Mouse (Mus musculus): ENCODE data around the gene Ccdc120. TPM values are rescaled to one million over a fixed set of nuclear protein-coding genes. Genes with fewer than 3 reads are reported as not detected.
"Not testable (repeated sequence)": the region's sequence is repeated elsewhere in the genome, so short reads cannot be mapped to it uniquely, and the experiment has no call there.

The Ccdc120 gene
- total RNA-seq, 1 experiment = 15.8 TPM

DNA sequence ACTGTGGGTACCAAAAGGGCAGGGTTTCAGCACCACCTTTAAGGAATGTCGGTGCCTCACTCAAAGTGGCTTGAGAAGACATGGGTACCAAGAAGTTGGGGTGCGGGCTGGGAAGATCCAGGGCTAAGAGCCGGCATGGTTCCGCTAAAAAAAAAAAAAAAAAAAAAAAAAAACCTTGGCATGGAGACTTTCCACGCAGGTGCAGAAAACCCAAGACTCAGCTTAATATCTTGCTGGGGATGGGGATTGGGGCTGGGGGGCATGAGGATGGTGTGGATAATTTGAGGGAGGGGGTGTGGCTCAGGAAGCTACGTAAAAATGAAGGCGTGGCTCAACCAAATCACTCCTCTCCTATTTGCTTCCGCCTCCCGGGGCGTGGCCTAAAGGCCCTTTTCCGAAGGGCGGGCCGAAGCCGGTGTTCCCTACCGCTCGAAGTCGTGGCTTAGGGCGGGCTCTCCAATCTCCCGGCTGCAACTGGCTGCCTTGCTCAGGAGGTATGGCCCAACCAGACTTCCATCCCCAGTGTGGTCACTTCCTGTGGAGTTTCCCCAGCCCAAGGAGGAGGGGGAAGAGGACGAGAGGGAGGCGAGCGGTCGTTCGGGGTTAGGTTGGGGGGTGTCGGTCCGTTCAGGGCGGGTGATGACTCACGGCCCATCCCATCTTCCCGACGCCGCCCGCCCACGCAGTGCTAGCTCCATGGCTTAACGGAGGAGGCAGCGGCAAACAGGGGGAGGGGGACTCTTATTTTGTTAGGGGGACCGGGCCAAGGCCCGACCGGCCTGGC, 11.6 kb upstream of the Ccdc120 start, which contains the start of gene Tfe3:
Gene Tfe3 (plus strand): TSS at position 424 of the 784 bp plus-strand sequence.
- Histone ChIP-seq H3K9ac (ENCODE audit: insufficient read depth, low read depth, low read length, poor library complexity, severe bottlenecking) (peak within 1 kb of the TSS; percentile 88), H3K4me3 (ENCODE audit: insufficient read depth in 1 of 2, low read depth in 1 of 2, low read length in 2 of 2, poor library complexity in 1 of 2, severe bottlenecking in 1 of 2) (peak within 1 kb of the TSS; percentile 88 to 93), H3K27ac (ENCODE audit: insufficient read depth, low read depth, low read length, poor library complexity, severe bottlenecking) (peak within 1 kb of the TSS; percentile 95), H3K4me1 (ENCODE audit: control insufficient read depth in 2 of 2, insufficient read depth in 2 of 2, low read length in 2 of 2, poor library complexity in 1 of 2) (peaks cover 2 to 8% of the 10 kb centered on the region in 2 experiments; a peak in 2 of 4 replicates), H3K36me3 (ENCODE audit: control insufficient read depth, insufficient read depth, low read length, poor library complexity, severe bottlenecking) (peaks cover 15% of the 10 kb centered on the region), H3K9me3 (ENCODE audit: control insufficient read depth, insufficient read depth, low read depth, low read length) (no peaks in the 10 kb centered on the region)
- in situ Hi-C loops (cut with MboI; ENCODE audit: low sequenced_read_pairs in 2 of 2, unreplicated experiment in 2 of 2) = no loop called here
- DNase-seq (ENCODE audit: low read depth, low spot score) = peak; percentile 77
- no peak for TF ChIP-seq HCFC1 (IDR thresholded peaks at IDR 0.05; ENCODE audit: borderline replicate concordance, insufficient read depth, low read length)
- no peak for TF ChIP-seq MAFK (IDR thresholded peaks at IDR 0.05; ENCODE audit: insufficient read depth, low read depth, low read length)
- peak; percentile 84 for TF ChIP-seq ZNF384 (IDR thresholded peaks at IDR 0.05; ENCODE audit: low read depth, low read length)
- no peak for TF ChIP-seq ZC3H11A (IDR thresholded peaks at IDR 0.05; ENCODE audit: borderline replicate concordance, low read depth, low read length)
- TF ChIP-seq CHD2 (IDR thresholded peaks at IDR 0.05; ENCODE audit: low read depth, low read length) = no peak

DNA sequence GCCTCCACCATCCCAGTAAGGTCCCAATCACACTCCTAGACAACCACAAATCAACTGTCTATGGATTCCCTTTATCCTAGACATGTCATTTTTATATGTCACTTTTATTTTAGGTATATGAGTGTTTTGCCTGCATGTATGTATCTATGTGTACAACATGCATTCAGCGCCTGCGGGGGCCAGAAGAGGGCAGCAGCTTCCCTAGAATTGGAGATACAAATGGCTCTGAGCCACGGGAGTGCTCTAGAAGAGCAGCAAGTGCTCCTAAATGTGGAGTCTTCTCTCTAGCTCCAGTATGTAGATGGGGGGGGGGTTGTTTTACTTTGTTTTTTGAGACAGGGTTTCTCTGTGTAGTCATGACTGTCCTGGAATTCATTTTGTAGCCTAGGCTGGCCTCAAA, 2.9 kb upstream of the Ccdc120 start:
- DNase-seq (ENCODE audit: low read depth, low spot score); H3K9ac ChIP-seq (ENCODE audit: insufficient read depth, low read depth, low read length, poor library complexity, severe bottlenecking); H3K27ac ChIP-seq (ENCODE audit: insufficient read depth, low read depth, low read length, poor library complexity, severe bottlenecking); in situ Hi-C loops (cut with MboI; ENCODE audit: low sequenced_read_pairs in 2 of 2, unreplicated experiment in 2 of 2); H3K9me3 ChIP-seq (ENCODE audit: control insufficient read depth, insufficient read depth, low read depth, low read length); H3K36me3 ChIP-seq (ENCODE audit: control insufficient read depth, insufficient read depth, low read length, poor library complexity, severe bottlenecking); H3K4me1 ChIP-seq (ENCODE audit: control insufficient read depth in 2 of 2, insufficient read depth in 2 of 2, low read length in 2 of 2, poor library complexity in 1 of 2); H3K4me3 ChIP-seq (ENCODE audit: insufficient read depth in 1 of 2, low read depth in 1 of 2, low read length in 2 of 2, poor library complexity in 1 of 2, severe bottlenecking in 1 of 2): not testable (repeated sequence)

DNA sequence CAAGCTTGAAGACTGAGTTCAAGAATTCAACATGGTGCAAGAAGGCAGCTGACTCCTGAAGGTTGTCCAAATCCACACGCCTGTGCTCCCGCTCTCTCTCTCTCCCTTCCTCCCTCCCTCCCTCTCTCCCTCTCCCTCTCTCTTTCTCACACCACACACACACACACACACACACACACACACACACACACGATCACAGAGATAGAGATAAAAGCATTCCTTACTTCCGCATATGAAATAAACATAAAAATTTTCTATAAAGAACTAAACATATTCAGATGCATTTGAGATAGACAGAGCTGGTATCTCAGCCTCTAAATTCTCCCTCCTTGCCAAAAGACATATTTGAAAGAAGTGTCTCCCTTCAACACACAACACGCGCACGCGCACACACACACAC, 5.3 kb downstream of the Ccdc120 start:
- no peaks in the 10 kb centered on the region for H3K9me3 ChIP-seq (ENCODE audit: control insufficient read depth, insufficient read depth, low read depth, low read length)
- no peak overlapping the region; the same call in 1 of the 2 replicates for H3K9ac ChIP-seq (ENCODE audit: insufficient read depth, low read depth, low read length, poor library complexity, severe bottlenecking)
- H3K4me3 ChIP-seq (ENCODE audit: insufficient read depth in 1 of 2, low read depth in 1 of 2, low read length in 2 of 2, poor library complexity in 1 of 2, severe bottlenecking in 1 of 2) = no peak overlapping the region
- H3K4me1 ChIP-seq (ENCODE audit: control insufficient read depth in 2 of 2, insufficient read depth in 2 of 2, low read length in 2 of 2, poor library complexity in 1 of 2) = 0 out of 4 replicates have a peak, but pooled peaks cover 0 to 3% of the 10 kb centered on the region in 2 experiments
- DNase-seq (ENCODE audit: low read depth, low spot score) = no peak
- H3K27ac ChIP-seq (ENCODE audit: insufficient read depth, low read depth, low read length, poor library complexity, severe bottlenecking) = no peak overlapping the region
- in situ Hi-C loops (cut with MboI; ENCODE audit: low sequenced_read_pairs in 2 of 2, unreplicated experiment in 2 of 2) = no loop called here
- no peaks in the 10 kb centered on the region for H3K36me3 ChIP-seq (ENCODE audit: control insufficient read depth, insufficient read depth, low read length, poor library complexity, severe bottlenecking)
- TF ChIP-seq HCFC1 (IDR thresholded peaks at IDR 0.05; ENCODE audit: borderline replicate concordance, insufficient read depth, low read length) = no peak
- no peak for TF ChIP-seq CHD2 (IDR thresholded peaks at IDR 0.05; ENCODE audit: low read depth, low read length)
- TF ChIP-seq ZC3H11A (IDR thresholded peaks at IDR 0.05; ENCODE audit: borderline replicate concordance, low read depth, low read length) = no peak
- TF ChIP-seq MAFK (IDR thresholded peaks at IDR 0.05; ENCODE audit: insufficient read depth, low read depth, low read length) = no peak
- TF ChIP-seq ZNF384 (IDR thresholded peaks at IDR 0.05; ENCODE audit: low read depth, low read length) = no peak

DNA sequence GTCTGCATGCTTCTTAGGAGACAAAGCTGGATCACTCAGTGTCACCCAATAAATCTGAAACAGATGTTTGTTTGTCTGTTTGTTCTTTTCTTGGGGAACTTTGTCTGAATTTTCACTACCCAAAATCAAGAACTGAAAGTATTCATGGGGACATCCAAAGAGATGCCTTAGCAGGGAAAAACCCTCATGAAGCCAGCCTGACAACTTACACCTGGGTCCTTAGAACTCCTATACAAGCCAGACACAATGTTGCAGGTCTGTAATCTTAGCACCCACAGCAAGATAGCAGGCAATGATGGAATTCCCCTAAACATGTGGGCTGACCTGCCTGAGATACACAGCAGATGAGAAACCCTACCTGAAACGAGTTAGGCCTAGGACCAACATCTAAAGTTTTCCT, 5.8 kb downstream of the Ccdc120 start:
- in situ Hi-C loops (cut with MboI; ENCODE audit: low sequenced_read_pairs in 2 of 2, unreplicated experiment in 2 of 2) = no loop called here
- TF ChIP-seq ZNF384 (IDR thresholded peaks at IDR 0.05; ENCODE audit: low read depth, low read length) (no peak), ZC3H11A (IDR thresholded peaks at IDR 0.05; ENCODE audit: borderline replicate concordance, low read depth, low read length) (no peak), CHD2 (IDR thresholded peaks at IDR 0.05; ENCODE audit: low read depth, low read length) (no peak), MAFK (IDR thresholded peaks at IDR 0.05; ENCODE audit: insufficient read depth, low read depth, low read length) (no peak), HCFC1 (IDR thresholded peaks at IDR 0.05; ENCODE audit: borderline replicate concordance, insufficient read depth, low read length) (no peak)
- peaks cover 0 to 6% of the 10 kb centered on the region in 2 experiments; a peak in 2 of 4 replicates for H3K4me1 ChIP-seq (ENCODE audit: control insufficient read depth in 2 of 2, insufficient read depth in 2 of 2, low read length in 2 of 2, poor library complexity in 1 of 2)

More for the DNA sequence above, 5.8 kb downstream of the Ccdc120 start:
- H3K36me3 ChIP-seq (ENCODE audit: control insufficient read depth, insufficient read depth, low read length, poor library complexity, severe bottlenecking) = no peaks in the 10 kb centered on the region
- H3K9ac ChIP-seq (ENCODE audit: insufficient read depth, low read depth, low read length, poor library complexity, severe bottlenecking) = no peak overlapping the region
- no peaks in the 10 kb centered on the region for H3K9me3 ChIP-seq (ENCODE audit: control insufficient read depth, insufficient read depth, low read depth, low read length)
- H3K4me3 ChIP-seq (ENCODE audit: insufficient read depth in 1 of 2, low read depth in 1 of 2, low read length in 2 of 2, poor library complexity in 1 of 2, severe bottlenecking in 1 of 2) = no peak overlapping the region
- H3K27ac ChIP-seq (ENCODE audit: insufficient read depth, low read depth, low read length, poor library complexity, severe bottlenecking) = no peak overlapping the region
- no peak for DNase-seq (ENCODE audit: low read depth, low spot score)

Data from ES-E14 (cell line).